Mouse (Mus musculus) midbrain, embryonic 15.5 days (tissue): ENCODE measurements around the gene Ube2r2. TPM values are rescaled to one million over a fixed set of nuclear protein-coding genes. Genes with fewer than 3 reads are reported as not detected.

ENCODE experiments used
- ATAC-seq: fragments of 200-750 bp; cut with Nextera tagmentation; replicated peaks from 2 replicates; pipeline ENCODE4 v1.8.0; 2017; ENCODE audit warnings: moderate TSS enrichment
- H3K27ac ChIP-seq: fragments of 300-500 bp; sonication (generic); 2 replicates; pipeline ENCODE4 v1.5.1; 2015; ENCODE audit warnings: mild to moderate bottlenecking, inconsistent platforms
- H3K27me3 ChIP-seq: fragments of 300-500 bp; sonication (generic); replicated peaks from 2 replicates; pipeline ENCODE4 v1.6.1; 2015; ENCODE audit warnings: inconsistent platforms
- H3K36me3 ChIP-seq: fragments of 300-500 bp; sonication (generic); replicated peaks from 2 replicates; pipeline ENCODE4 v1.6.1; 2015; ENCODE audit warnings: inconsistent platforms
- H3K4me1 ChIP-seq: fragments of 300-500 bp; sonication (generic); 2 replicates; pipeline ENCODE4 v1.6.1; 2015; ENCODE audit warnings: inconsistent platforms
- H3K4me2 ChIP-seq: fragments of 300-500 bp; sonication (generic); 2 replicates; pipeline ENCODE4 v1.6.1; 2015; ENCODE audit warnings: inconsistent platforms, mild to moderate bottlenecking, moderate library complexity
- H3K4me3 ChIP-seq: fragments of 300-500 bp; sonication (generic); 2 replicates; pipeline ENCODE4 v1.5.1; 2015; ENCODE audit warnings: mild to moderate bottlenecking, inconsistent platforms
- H3K9ac ChIP-seq: fragments of 300-500 bp; sonication (generic); 2 replicates; pipeline ENCODE4 v1.6.1; 2015; ENCODE audit warnings: mild to moderate bottlenecking, inconsistent platforms
- H3K9me3 ChIP-seq: fragments of 300-500 bp; sonication (generic); 2 replicates; pipeline ENCODE4 v1.6.1; 2016; ENCODE audit warnings: inconsistent platforms
- WGBS: fragments of 180-500 bp; shearing (Covaris S2); methylation state at CpG from one replicate; pipeline ENCODE4 v1.1.7; 2015; ENCODE audit warnings: mixed read lengths; 5-methylcytosine and 5-hydroxymethylcytosine counted together
- polyA plus RNA-seq: library from polyadenylated mRNA; unstranded; fragments of >200 nt; fragmentation: Nextera tagmentation; extraction: Ambion mirVana; gene quantifications from 2 replicates; pipeline ENCODE4 v1.2.1, GENCODE M21; 2015

The Ube2r2 gene
- polyA plus RNA-seq, 1 experiment from 2014 or later: 60.2 TPM

DNA sequence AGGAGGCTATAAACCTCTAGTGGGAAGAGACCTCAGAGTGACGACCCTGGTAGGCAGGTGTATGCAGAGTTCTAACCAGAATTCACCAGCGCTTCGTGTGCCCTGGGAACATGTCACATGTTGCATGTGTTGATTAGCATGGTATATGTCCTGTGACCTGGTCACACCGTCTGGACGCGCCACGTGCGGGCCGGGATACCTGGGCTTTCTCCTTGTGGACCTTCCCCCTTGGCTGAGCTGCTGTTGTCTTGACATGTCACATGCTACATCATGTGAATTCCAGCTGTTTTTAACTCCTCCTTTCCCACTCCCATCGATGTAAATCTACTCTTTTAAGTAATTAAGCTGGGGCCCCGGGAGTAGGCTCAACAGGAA, 37.0 kb upstream of the Ube2r2 start:
- peaks cover 18% of the 10 kb centered on the region for H3K27me3 ChIP-seq
- 13% methylated on average over 11 of the region's 11 CpGs for WGBS
- H3K27ac ChIP-seq: no peak overlapping the region
- H3K36me3 ChIP-seq: no peaks in the 10 kb centered on the region
- H3K4me2 ChIP-seq: peak overlapping the region; percentile 99
- H3K9me3 ChIP-seq: no peaks in the 10 kb centered on the region
- ATAC-seq: peak; percentile 9
- H3K4me3 ChIP-seq: peak overlapping the region; percentile 53
- H3K9ac ChIP-seq: peak overlapping the region; percentile 60; the same call in 1 of the 2 replicates
- peaks cover 10% of the 10 kb centered on the region for H3K4me1 ChIP-seq

DNA sequence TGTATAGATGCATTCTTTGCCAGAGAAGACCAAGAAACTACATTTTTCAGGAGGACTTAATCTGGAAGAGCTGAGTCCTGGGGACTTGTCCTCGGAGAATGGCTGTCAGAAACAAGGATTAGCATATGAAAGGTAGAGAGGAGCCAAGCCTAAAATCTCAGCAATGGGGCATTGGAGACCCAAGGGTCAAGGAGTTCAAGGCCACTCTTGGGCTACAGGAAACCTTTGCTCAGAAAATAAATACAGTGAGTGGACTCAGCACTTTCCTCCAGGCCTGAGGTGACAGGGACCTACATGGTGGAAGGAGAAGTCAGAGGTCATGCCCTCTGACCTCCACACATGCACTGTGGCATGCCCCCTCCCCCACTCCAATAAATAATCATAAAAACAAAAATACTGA, 34.6 kb upstream of the Ube2r2 start:
- no peak overlapping the region for H3K4me2 ChIP-seq
- no peak overlapping the region for H3K9ac ChIP-seq
- no peak overlapping the region for H3K4me3 ChIP-seq
- H3K36me3 ChIP-seq: no peaks in the 10 kb centered on the region
- no peaks in the 10 kb centered on the region for H3K9me3 ChIP-seq
- H3K27ac ChIP-seq: no peak overlapping the region
- H3K4me1 ChIP-seq: peaks cover 10% of the 10 kb centered on the region
- no peak for ATAC-seq
- H3K27me3 ChIP-seq: peaks cover 18% of the 10 kb centered on the region
- 13% methylated on average over 1 of the region's 1 CpGs for WGBS

DNA sequence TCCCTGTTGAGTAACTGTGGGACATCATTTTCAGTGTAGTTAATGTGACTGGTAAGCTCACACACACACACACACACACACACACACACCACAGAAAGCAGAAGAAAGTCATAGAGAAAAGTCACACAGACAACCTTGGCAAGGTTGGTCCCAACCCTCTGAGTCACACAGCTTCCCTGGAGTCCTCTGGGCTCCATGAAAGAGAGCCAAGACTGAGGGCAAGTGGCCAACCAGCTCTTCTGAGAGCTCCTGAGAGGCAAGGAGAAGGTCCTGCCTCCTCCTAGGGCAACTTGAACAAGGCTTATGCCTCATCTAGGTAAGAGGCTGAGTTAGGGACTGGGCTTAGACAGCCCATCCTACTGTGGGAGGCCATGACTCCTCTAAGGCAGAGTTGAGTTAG, 32.6 kb upstream of the Ube2r2 start:
- H3K27ac ChIP-seq: no peak overlapping the region
- H3K4me2 ChIP-seq: no peak overlapping the region
- ATAC-seq: no peak
- peaks cover 3% of the 10 kb centered on the region; the same call in 1 of the 2 replicates for H3K27me3 ChIP-seq
- H3K9ac ChIP-seq: no peak overlapping the region
- no peaks in the 10 kb centered on the region for H3K36me3 ChIP-seq
- peaks cover 8% of the 10 kb centered on the region for H3K4me1 ChIP-seq
- H3K4me3 ChIP-seq: no peak overlapping the region
- H3K9me3 ChIP-seq: no peaks in the 10 kb centered on the region

DNA sequence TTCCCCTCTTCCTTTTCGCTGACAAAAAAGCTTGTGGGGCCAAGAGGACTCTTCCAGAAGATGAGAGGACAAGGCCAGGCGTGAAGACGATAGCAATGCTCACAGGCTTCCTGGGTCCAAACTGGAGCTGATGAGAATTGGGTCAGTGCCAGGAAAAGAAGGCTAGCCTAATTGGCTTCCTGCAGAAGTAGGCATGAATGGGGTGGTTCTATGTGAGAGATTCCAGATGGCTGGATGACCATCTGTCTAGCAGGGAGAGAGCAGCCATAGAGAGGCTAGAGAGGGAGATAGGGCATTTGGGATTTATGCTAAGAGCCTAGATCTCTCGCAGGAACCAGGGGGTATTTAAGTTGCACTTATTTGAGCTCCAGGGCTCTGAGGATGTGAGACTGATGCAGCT, 28.1 kb upstream of the Ube2r2 start:
- Histone ChIP-seq H3K36me3 (no peaks in the 10 kb centered on the region), H3K27ac (no peak overlapping the region), H3K9me3 (no peaks in the 10 kb centered on the region), H3K4me1 (no peaks in the 10 kb centered on the region), H3K4me2 (no peak overlapping the region), H3K4me3 (no peak overlapping the region), H3K27me3 (no peaks in the 10 kb centered on the region), H3K9ac (no peak overlapping the region)
- WGBS: 72% methylated on average over 4 of the region's 4 CpGs
- ATAC-seq: no peak

DNA sequence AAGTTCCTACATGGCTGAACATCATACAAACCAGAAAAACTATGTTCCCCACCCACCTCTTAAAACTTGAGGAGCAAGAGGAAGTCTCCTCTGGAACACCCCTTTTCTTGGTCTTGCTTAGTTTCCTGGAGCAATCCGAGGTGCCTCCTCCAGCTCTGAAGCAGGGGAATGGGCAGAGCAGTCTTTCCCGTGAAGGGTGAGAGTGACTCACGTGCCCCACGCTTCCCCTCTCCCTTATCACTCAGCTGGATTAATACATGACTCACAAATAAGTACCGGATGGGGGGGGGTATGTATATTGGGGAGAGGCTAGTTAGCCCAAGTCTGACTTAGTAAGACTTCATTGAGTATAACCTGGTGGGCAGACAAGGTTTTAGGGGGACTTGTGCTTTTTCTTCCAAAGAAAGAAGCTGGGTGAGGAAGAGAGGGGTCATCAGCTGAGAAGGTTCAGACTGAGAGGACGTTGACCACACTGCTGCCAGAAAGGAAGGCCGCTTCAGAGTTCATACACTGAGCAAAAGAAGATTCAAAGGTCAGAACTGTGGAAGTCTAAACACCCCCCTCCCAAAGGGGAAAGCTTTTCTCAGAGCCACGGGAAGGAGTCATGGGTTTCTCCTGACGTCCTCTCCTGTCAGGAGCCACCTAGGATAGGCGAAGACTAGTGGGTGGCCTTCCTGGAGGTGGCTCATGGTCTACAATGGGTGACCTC, 26.7 kb upstream of the Ube2r2 start:
- H3K4me1 ChIP-seq: no peaks in the 10 kb centered on the region
- H3K9ac ChIP-seq: no peak overlapping the region
- H3K27ac ChIP-seq: no peak overlapping the region
- WGBS: 82% methylated on average over 10 of the region's 10 CpGs
- no peaks in the 10 kb centered on the region for H3K27me3 ChIP-seq
- H3K36me3 ChIP-seq: no peaks in the 10 kb centered on the region
- H3K4me2 ChIP-seq: no peak overlapping the region
- no peak for ATAC-seq
- H3K4me3 ChIP-seq: no peak overlapping the region
- no peaks in the 10 kb centered on the region for H3K9me3 ChIP-seq

DNA sequence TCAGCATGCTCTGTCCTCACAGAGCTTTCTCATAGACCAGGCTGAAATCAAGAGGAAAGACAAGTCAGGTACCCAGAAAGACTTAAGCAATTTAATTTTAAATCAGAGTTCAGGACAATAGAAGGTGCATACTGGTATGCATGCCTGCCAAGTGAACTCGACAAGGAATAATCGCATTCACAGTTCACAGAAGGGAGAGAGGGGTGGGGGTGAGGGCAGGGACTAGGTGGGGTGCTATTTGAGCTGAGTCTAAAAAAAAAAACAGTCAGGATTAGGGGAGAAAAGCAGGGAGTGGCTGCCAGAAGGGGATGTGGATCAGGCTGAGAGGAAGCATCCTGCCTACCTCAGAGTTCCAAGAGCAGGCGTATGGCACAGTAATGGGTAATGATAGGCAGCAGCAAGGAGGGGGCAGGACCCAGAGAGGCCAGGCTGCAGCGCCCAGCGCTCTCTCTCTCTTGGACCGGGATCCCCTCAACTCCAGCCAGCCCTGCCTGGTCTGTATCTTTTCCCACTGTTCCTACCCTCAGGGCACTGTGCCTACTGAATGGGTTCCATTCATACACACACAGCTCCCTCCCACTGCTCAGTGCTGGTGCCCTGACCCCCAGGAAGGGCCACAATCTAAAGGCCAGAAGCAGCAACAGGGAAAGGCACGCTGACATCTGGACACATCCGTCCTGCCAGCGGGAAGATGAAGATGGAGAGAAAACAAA, 21.0 kb upstream of the Ube2r2 start:
- H3K4me3 ChIP-seq: no peak overlapping the region
- no peaks in the 10 kb centered on the region for H3K4me1 ChIP-seq
- no peak for ATAC-seq
- H3K9me3 ChIP-seq: no peaks in the 10 kb centered on the region
- WGBS: 88% methylated on average over 9 of the region's 9 CpGs
- no peak overlapping the region for H3K4me2 ChIP-seq
- peaks cover 37% of the 10 kb centered on the region for H3K36me3 ChIP-seq
- H3K27me3 ChIP-seq: no peaks in the 10 kb centered on the region
- H3K27ac ChIP-seq: no peak overlapping the region
- no peak overlapping the region for H3K9ac ChIP-seq

DNA sequence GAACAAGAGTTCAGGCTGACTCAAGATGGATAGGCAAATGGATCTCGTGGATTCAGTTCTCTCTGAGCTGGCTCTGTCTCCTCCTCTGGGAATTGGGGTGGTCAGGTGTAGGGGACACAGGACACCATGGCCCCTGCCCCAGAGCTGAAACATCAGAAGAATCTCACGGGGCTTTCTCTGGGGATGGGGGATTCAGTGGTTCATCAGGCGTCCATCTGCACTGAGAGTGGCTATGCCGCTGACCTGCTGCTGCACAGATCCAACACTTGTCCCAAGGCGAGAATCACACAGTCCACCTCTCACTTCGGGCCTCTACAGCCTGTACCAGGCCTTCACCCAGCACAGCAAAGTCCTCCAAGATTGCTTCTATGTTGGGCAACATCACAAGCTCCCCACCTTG, 20.5 kb upstream of the Ube2r2 start:
- Histone ChIP-seq H3K9me3 (no peaks in the 10 kb centered on the region), H3K27me3 (no peaks in the 10 kb centered on the region), H3K36me3 (peaks cover 43% of the 10 kb centered on the region), H3K4me3 (no peak overlapping the region), H3K4me1 (no peaks in the 10 kb centered on the region), H3K4me2 (no peak overlapping the region), H3K27ac (no peak overlapping the region), H3K9ac (no peak overlapping the region)
- no peak for ATAC-seq
- 93% methylated on average over 6 of the region's 6 CpGs for WGBS

DNA sequence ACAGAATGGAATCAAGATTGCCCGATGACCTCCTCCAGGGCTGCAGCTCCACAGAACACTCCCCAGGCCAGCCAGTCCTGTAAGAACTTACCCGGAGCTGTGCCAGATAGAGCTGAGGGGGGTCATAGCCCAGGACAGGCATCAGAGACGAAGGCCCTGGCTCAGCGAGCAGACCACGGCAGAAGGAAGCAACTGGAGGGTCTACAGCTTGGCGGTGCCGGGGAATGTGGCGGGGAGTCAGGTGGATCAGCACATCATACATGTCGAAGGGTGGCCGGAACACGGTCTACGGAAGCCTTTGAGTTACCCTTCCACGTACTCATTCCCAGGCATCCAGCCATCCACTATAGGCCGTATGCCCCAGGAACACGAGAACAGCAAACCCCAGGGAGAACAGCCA, 19.8 kb upstream of the Ube2r2 start:
- ATAC-seq: no peak
- Histone ChIP-seq H3K4me3 (no peak overlapping the region), H3K9ac (no peak overlapping the region), H3K4me2 (no peak overlapping the region), H3K4me1 (no peaks in the 10 kb centered on the region), H3K27me3 (no peaks in the 10 kb centered on the region), H3K36me3 (peaks cover 49% of the 10 kb centered on the region), H3K27ac (no peak overlapping the region), H3K9me3 (no peaks in the 10 kb centered on the region)
- WGBS: 95% methylated on average over 15 of the region's 15 CpGs

DNA sequence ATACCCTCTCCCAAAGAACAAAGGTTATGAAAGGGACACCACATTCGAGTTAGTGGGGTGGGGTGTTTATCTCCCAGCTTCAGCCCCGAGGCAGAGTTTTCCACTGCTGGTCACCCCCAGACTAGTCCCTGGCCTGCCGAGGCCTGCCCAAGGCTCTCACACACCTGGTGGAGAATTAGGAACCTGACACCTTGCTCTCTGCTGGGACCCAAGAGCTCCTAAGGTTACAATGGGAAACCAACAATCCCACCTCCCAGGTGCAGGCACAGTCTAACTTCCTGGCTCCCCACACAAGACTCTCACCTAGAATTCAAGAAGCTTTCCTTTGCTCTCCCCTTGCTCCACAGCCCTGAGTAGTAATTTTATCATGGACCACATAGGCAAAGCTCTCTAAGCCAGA, 18.7 kb upstream of the Ube2r2 start:
- no peaks in the 10 kb centered on the region for H3K27me3 ChIP-seq
- no peaks in the 10 kb centered on the region for H3K4me1 ChIP-seq
- no peaks in the 10 kb centered on the region for H3K9me3 ChIP-seq
- no peak overlapping the region for H3K27ac ChIP-seq
- no peak for ATAC-seq
- no peak overlapping the region for H3K4me3 ChIP-seq
- H3K9ac ChIP-seq: no peak overlapping the region
- H3K4me2 ChIP-seq: no peak overlapping the region
- peaks cover 59% of the 10 kb centered on the region for H3K36me3 ChIP-seq
- 70% methylated on average over 3 of the region's 3 CpGs for WGBS

DNA sequence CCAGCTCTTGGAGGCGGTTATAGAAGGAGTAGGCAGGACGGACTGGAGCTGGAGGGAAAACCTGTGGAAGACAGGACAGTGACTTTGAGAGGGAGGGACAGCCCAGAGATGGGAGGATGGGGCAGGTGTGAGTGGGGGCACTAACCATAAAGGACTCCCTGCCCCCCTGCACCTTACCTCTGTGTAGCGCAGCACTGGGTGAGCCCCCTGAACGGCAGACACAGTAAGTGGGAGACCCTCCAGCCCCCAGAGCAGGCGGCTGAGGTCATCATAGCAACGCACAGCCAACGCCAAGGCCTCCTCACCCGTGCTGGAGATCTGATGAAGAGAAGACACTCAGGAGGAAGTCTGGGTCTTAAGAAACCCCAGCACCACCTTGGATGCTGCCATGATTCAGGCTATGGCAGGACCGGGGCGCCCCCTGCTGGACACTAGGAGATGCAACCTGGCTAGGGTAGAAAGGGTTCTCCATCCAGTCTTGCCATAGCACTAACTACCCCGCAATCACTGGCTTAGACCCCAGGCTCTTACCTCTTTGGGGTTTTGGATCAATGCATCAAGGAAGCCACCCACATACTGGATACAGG, 16.7 kb upstream of the Ube2r2 start:
- Histone ChIP-seq H3K27ac (no peak overlapping the region), H3K9ac (no peak overlapping the region), H3K4me1 (peaks cover 12% of the 10 kb centered on the region), H3K27me3 (no peaks in the 10 kb centered on the region), H3K9me3 (no peaks in the 10 kb centered on the region), H3K4me3 (no peak overlapping the region), H3K4me2 (no peak overlapping the region), H3K36me3 (peaks cover 61% of the 10 kb centered on the region)
- ATAC-seq: no peak
- WGBS: 70% methylated on average over 11 of the region's 11 CpGs

DNA sequence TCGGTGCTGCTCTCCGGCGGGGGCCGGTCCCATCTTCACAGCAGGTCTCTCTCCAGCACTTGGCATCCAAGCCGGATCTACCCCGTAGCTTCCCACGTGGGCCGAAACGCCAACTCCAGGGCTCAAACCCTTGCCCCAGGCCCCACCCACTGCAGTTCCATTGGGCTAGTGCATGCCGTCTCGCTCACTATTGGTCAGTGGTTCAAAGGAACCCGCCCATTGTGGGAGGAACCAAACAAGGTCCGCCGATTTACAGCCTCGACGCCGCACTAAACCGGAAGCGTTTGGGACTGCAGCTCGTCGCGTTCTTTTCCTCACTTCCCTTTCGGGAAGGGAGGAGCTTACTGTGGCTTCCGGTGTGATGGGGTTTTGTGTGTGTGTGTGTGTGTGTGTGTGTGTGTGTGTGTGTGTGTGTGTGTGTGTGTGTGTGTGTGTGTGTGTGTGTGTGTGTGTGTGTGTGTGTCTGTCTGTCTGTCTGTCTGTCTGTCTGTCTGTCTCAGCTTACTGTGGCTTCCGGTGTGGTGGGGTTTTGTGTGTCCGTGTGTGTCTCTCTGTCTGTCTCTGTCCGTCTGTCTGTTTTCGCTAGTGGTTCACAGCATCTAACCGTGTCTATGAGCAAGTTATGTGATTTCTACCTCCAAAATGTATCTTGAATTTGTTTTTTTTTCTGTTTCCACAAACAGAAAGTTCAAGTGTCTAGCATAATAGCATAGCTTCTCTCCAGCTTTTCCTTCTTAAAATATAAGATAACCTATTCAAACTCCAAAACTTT, 11.2 kb upstream of the Ube2r2 start, which contains the start of gene Nol6:
Gene Nol6 (minus strand): TSS at position 276 of the 772 bp plus-strand sequence.
- H3K27ac ChIP-seq: peak within 1 kb of the TSS; percentile 57
- H3K4me3 ChIP-seq: peak within 1 kb of the TSS; percentile 62
- H3K9ac ChIP-seq: peak within 1 kb of the TSS; percentile 58
- WGBS: 2% methylated on average over 29 of the region's 29 CpGs
- H3K27me3 ChIP-seq: 0 out of 2 replicates have a peak, but pooled peaks cover 3% of the 10 kb centered on the region
- H3K9me3 ChIP-seq: no peaks in the 10 kb centered on the region
- peak within 1 kb of the TSS; percentile 89 for H3K4me2 ChIP-seq
- peaks cover 26% of the 10 kb centered on the region for H3K36me3 ChIP-seq
- H3K4me1 ChIP-seq: peaks cover 13% of the 10 kb centered on the region
- peak; percentile 100 for ATAC-seq

DNA sequence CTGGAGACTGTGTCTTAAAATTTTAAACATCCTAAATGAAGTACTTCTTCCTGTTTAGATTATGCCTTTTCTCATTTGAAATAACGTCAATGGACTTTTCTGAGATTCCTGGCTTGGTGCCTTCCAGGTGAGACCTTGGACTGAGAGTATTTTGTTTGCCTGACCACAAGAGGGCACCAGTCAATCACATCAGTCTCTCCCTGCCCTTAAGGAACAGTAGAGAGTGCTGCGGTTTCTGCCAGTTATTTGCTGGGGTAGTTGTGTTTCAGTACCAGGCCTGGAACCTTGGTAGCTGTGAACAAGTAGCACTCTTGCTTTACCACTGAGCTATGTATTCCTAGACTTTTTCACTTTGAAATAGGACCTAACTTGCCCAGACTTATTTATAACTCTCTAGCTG, 6.1 kb upstream of the Ube2r2 start:
- Histone ChIP-seq H3K4me2 (no peak overlapping the region), H3K4me3 (no peak overlapping the region), H3K36me3 (no peaks in the 10 kb centered on the region), H3K27me3 (0 out of 2 replicates have a peak, but pooled peaks cover 3% of the 10 kb centered on the region), H3K9me3 (no peaks in the 10 kb centered on the region), H3K9ac (no peak overlapping the region), H3K4me1 (peaks cover 2% of the 10 kb centered on the region), H3K27ac (no peak overlapping the region)
- ATAC-seq: no peak
- WGBS: 3% methylated on average over 2 of the region's 2 CpGs
